Mouse (Mus musculus): ENCODE measurements around the gene Wdr6. TPM values are rescaled to one million over a fixed set of nuclear protein-coding genes. Genes with fewer than 3 reads are reported as not detected.

Wdr6 gene
- total RNA-seq, 2 experiments from 2014 or later = 106 to 107 TPM

DNA sequence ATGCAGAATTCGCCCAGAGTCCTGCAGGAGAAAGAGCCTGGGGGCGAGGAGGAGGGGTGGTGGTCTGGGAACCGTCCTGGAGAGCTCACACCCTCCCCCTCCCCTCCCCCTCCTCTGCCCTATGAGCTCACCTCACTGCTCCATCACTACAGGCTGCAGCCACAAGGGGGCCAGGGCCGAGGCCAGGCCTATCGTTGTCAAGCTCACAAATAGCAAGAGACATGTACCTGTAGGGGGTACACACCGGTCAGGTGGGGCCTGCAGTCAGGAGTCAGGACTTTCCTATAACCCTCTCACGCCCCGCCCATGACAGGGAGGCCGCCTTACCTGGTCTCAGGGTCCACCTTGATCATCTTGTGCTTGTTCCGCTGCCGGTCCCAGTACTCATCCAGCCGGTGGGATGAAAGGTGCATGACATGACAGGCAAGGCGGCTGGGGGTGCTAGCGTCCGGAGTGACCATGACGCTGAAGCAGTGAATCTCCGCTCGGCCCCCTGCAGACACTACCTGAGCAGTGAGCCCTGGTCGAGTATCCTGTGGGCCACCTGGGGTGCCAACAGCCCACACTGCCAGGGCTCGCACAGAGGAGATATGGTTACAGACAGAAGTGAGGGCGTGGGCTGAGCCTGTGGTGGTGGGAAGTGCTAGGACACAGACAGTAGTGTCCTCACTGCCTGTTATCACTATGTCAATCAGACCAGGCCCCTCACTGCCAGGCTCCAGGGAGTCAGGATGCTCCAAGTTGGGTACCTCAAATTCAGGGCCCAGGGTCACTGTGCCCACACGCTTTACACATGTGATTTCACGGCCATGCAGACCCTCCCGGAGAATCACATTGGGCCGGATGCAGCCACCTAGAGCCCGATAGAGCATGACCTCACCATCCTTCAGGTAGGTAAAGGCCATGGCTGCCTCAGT is 4.5 kb downstream of the Wdr6 start:
- no peak for DNase-seq

- no peak for DNase-seq
Measured at GRCm38 (mm10) chr9:108572321-108572720, 6.2 kb downstream of the Wdr6 start.

GRCm38 (mm10) chr9:108571401-108571973 is 7.1 kb downstream of the Wdr6 start:
- no peak for DNase-seq

GRCm38 (mm10) chr9:108570207-108570896 is 8.2 kb downstream of the Wdr6 start:
- peak in 1 of 2 experiments; percentile 69 for DNase-seq

DNA sequence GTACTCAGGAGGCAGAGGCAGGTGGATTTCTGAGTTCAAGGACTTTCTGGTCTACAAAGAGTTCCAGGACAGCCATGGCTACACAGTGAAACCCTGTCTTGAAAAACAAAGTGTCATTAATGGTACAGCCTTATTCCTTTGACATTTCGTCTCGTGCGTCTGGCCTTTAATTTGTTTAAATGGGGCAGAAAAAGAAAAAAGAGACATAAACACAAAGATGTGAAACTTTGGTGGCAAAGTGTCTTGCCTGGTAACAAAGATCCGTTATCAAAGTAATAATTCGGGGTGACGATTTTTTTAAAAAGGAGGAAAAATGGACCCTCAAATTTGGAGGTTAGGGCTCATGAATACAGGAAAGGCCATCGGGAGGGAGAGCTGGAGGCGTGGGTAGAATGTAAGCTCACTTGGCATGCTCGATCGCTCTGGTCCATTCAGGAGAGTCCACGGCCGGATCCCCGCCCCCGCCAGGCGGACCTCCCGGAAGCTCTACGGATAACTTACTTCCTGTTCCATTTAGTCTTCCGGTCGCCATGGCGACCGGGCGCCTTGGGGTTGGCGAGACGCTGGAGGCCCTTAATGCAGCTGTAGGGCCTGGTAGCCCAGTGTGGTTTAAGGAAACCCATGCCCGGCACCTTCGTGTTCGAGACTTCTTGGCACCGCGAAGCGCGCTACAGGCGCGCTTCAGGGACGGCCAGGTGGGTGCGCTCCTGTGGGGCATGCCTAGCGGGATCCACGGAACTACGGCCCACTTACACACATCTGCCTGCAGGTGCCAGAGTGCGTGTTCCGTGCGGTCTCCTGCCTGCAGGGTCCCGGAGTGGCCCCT is 8.9 kb downstream of the Wdr6 start, which contains the start of gene Dalrd3:
Gene Dalrd3, plus strand, starts transcription at position 506 of the 826 bp plus-strand sequence.
- peak; percentile 87 to 89 for DNase-seq

- no peak for DNase-seq
Measured at GRCm38 (mm10) chr9:108568511-108568921, 10.0 kb downstream of the Wdr6 start.

- DNase-seq = no peak
Measured at GRCm38 (mm10) chr9:108567931-108568419, 10.6 kb downstream of the Wdr6 start.

DNA sequence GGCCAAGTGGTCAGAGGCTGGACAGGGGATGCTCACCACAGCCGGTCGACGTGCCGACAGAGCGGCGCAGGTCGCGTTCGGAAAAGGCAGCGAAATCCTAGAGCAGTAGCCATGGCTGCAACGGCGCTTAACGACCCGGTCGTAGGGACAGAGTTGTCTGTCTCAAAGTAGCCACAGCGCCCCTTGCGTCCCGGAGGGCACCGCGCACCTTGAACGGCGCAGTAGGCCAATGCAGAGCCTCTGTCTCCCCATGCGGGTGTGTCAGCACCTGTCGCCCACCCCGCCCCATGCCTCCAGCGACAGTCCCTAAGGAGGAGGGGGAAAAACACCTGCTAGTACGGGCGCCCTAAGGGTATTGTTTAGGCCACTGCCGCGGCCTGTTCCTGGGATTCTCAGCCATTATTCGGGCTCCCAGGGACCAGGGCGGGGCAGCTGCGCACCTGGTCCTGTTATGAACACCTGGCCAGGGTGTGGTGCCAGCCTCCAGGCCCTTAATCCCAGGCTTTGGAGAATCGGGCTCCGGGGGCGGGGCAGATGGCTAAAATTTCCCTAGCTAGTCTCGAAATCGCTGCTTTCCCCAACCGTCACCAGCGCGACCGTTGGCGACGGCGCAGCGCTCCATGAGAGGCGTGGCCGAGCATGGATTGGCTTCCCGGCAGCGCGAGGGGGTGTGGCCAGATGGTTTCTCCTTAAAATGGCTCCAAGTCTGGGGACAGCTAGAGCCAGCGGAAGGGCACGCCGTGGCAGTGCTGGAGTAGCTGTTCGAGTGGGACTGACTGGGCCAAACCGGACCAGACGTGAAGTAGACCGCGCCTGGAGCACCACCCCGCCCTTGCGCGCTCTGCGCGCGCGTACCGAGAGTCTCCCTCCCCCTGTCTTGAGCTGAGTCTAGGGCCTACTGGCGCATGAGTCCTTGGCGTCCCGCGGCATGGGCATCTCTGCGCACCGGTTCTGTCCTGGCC is 11.4 kb downstream of the Wdr6 start, which contains the start of gene Ndufaf3:
Gene Ndufaf3, minus strand, starts transcription at position 620 of the 962 bp plus-strand sequence.
- DNase-seq = peak; percentile 96

- no peak for DNase-seq
Measured at GRCm38 (mm10) chr9:108565881-108566814, 12.4 kb downstream of the Wdr6 start.

GRCm38 (mm10) chr9:108564131-108564530 is 14.4 kb downstream of the Wdr6 start:
- DNase-seq = no peak

- no peak for DNase-seq
Measured at GRCm38 (mm10) chr9:108563671-108564070, 14.9 kb downstream of the Wdr6 start.

DNA sequence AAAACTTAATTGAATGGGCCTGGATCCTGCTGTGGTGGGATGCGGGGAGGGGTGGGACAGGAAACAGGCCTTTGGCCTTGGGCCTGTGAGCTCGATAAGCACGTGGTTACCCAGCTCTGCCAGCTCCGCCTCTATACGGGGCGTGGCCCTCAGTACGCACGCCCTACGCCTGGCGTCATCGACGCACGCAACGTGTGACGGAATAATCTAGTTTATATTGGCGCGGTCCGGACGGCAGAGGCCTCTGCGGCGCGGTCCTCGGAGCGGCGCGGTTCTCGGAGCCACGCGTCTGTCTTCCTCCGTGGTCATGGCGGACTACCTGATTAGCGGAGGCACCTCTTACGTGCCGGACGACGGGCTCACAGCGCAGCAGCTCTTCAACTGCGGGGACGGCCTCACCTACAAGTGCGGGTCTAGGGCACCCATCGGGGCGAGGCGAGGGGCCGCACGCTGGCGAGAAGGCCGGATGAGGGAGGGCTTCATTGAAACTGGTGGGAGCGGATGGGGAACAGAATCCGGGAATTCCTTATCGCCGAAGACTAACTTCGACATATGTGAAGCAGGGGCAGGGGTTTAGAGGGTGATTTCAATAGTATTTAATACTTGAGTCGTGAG is 18.2 kb downstream of the Wdr6 start, which contains the start of gene Impdh2:
Gene Impdh2, plus strand, starts transcription at position 60 of the 615 bp plus-strand sequence.
- peak; percentile 94 for DNase-seq

GRCm38 (mm10) chr9:108559169-108559568 is 19.4 kb downstream of the Wdr6 start:
- DNase-seq = no peak

DNA sequence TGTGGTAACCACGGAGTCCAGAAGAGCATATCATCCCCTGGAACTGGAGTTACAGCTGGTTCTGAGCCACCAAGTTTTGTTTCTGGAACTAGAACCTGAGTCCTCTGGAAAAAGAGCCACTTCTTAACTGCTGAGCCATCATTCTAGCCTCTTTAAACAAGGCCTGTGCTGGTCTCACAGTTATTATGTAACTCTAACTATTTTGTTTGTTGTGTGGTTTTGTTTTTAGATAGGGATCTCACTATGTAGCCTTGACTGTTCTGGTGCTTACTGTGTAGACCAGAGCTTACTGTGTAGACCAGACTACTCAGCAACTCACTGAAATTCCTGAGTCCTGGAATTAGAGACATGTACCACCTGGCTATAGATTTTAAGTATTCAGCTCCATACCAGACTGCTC is 31.7 kb downstream of the Wdr6 start:
- no peak for DNase-seq

- DNase-seq = no peak
Measured at GRCm38 (mm10) chr9:108545986-108546385, 32.6 kb downstream of the Wdr6 start.

- DNase-seq = no peak
Measured at GRCm38 (mm10) chr9:108540846-108541245, 37.7 kb downstream of the Wdr6 start.

DNA sequence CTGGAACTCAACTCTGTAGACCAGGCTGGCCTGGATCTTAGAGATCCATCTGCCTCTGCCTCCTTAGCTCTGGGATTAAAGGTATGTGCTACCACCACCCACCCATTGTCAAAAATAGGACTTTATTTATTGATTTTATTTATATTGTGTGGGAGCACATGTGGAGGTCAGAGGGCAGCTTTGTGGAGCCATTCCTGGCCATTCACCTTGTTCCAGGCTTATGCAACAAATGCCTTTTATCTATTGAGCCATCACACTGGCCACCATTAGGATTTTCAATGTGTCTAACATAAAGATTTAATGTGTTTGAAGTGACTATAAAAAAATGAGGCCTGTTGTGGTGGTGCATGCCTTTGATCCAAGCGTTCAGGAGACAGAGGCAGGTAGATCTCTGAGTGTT is 47.0 kb downstream of the Wdr6 start:
- no peak for DNase-seq

DNA sequence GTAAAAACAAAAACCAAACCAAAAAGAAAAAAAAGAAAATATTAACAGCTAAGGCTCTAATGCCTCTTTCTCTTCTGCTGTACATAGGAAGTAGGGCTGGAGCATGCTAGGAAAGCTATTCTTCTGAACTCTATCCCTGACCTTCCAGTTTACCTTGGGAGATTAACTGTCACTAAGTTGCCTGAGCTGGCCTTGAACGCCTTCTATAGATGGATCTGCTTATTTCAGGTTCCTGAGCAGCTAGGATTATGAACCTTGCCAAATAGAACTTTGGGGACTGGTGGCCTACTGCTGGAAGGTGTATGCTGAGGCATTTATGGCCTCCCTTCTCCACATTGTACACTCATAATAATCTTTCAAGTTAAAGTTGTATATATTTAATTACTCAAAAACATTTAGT is 47.6 kb downstream of the Wdr6 start:
- no peak for DNase-seq

DNA sequence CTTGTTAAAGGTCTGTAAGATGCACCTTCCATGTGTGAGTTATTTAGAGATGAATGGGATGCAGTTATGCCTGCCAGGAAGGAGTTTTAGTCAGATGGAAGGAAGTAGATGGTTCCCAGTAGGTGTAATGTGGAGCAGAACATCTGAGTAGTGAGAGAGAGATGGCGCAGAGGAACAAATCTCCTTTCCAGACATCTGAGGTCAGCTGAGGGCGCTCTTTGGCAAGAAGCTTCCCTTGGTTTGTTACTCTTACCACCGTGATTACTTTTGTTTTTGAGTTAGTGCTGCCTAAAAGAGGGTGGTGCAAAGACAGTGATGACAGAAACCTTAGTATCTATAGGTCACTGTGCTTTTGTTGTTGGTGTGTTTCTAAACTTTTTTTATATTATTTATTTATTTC is 53.1 kb downstream of the Wdr6 start:
- DNase-seq = no peak

All from layer of hippocampus, postnatal 36 days (tissue).